Mouse (Mus musculus): ENCODE results near the gene Arhgap8. TPM values are rescaled to one million over a fixed set of nuclear protein-coding genes. Genes with fewer than 3 reads are reported as not detected.

The Arhgap8 gene
- polyA plus RNA-seq, 2 experiments: 0.22 to 0.29 TPM

DNA sequence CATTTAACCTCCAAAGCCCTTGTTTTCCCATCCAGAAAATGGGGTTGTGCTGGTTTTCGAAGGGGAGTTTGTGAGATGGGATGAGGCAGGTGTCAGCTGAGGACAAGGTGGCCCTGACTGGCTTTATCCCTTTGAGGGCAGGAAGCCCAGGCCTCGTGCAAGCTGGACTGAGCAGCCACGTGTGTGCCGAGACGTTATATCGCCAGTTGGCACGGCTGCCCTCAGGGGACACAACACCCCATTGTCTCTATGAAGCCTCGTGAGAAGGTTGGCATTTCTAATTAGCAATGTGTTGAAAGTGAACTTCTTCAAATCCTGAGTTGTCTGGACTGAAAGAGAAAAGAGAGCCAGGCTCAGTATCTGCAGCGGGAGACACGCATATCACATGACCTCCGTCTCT lies 98.4 kb downstream of the Arhgap8 start:
- Histone ChIP-seq H3K9ac (replicated peaks) (no peak overlapping the region), H3K4me3 (ENCODE audit: insufficient read depth in 1 of 2, low read depth in 2 of 2, low read length in 2 of 2) (no peak overlapping the region), H3K36me3 (replicated peaks; ENCODE audit: control insufficient read depth, insufficient read depth, low read depth) (no peaks in the 10 kb centered on the region), H3K4me1 (replicated peaks; ENCODE audit: control insufficient read depth in 2 of 2, insufficient read depth in 2 of 2, low read length in 1 of 2) (no peaks in the 10 kb centered on the region), H3K27me3 (ENCODE audit: control insufficient read depth, insufficient read depth, low read length) (no peaks in the 10 kb centered on the region), H3K9me3 (ENCODE audit: control insufficient read depth, low read length) (no peaks in the 10 kb centered on the region), H3K4me2 (ENCODE audit: low read depth) (no peak overlapping the region), H3K27ac (no peak overlapping the region)
- DNase-seq (ENCODE audit: low read depth in 3 of 3, low spot score in 3 of 3) (no peak), ATAC-seq (ENCODE audit: insufficient read depth) (no peak)
- 74% methylated on average over 11 of the region's 11 CpGs for WGBS (ENCODE audit: insufficient replicate concordance)
- TF ChIP-seq CTCF (IDR thresholded peaks at IDR 0.05; ENCODE audit: low read depth) (no peak), EP300 (IDR thresholded peaks at IDR 0.05; ENCODE audit: low read depth) (no peak)

DNA sequence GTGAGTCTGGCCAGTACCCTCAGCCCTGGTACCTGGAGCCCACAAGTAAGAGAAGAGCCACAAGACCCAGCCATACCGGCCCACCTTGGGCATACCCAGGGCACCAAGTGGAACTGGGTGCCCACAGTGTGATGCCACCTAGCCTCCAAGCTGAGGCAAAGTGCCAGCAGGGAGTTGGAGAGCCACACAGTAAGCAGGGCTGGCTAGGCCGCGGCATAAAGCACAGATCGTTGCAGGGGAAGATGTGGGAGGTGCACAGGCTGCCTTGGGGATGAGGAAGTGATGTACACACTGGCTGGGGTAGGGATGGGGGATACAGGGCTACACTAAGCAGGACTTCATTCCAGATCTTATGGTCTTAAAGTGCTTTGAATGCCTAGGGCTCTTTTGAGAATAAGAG lies 101.0 kb downstream of the Arhgap8 start:
- H3K9me3 ChIP-seq (ENCODE audit: control insufficient read depth, low read length): no peaks in the 10 kb centered on the region
- 58% methylated on average over 4 of the region's 4 CpGs for WGBS (ENCODE audit: insufficient replicate concordance)
- no peak for DNase-seq (ENCODE audit: low read depth in 3 of 3, low spot score in 3 of 3)

More for the DNA sequence above, 101.0 kb downstream of the Arhgap8 start:
- Histone ChIP-seq H3K27me3 (ENCODE audit: control insufficient read depth, insufficient read depth, low read length) (no peaks in the 10 kb centered on the region), H3K9ac (replicated peaks) (no peak overlapping the region), H3K36me3 (replicated peaks; ENCODE audit: control insufficient read depth, insufficient read depth, low read depth) (no peaks in the 10 kb centered on the region), H3K4me3 (ENCODE audit: insufficient read depth in 1 of 2, low read depth in 2 of 2, low read length in 2 of 2) (no peak overlapping the region), H3K27ac (no peak overlapping the region), H3K4me2 (ENCODE audit: low read depth) (no peak overlapping the region), H3K4me1 (replicated peaks; ENCODE audit: control insufficient read depth in 2 of 2, insufficient read depth in 2 of 2, low read length in 1 of 2) (no peaks in the 10 kb centered on the region)
- no peak for TF ChIP-seq CTCF (IDR thresholded peaks at IDR 0.05; ENCODE audit: low read depth)
- TF ChIP-seq EP300 (IDR thresholded peaks at IDR 0.05; ENCODE audit: low read depth): no peak
- ATAC-seq (ENCODE audit: insufficient read depth): no peak

Other genes with a start within 250 kb of the Arhgap8 start
- gene Rtl6, start 162.2 kb upstream of the Arhgap8 start, polyA plus RNA-seq (2012; rRNA removed): 0.52 and 0.56 TPM in 2 replicates
- 0.44 and 0.52 TPM in 2 replicates for gene Rtl6, start 162.2 kb upstream of the Arhgap8 start, polyA plus RNA-seq (2014; fragmentation: Nextera tagmentation; extraction: Ambion mirVana)
- 5.2 and 6.6 TPM in 2 replicates for gene Prr5, start 50.4 kb upstream of the Arhgap8 start, polyA plus RNA-seq (2012; rRNA removed)
- gene Prr5, start 50.4 kb upstream of the Arhgap8 start, polyA plus RNA-seq (2014; fragmentation: Nextera tagmentation; extraction: Ambion mirVana): 3.0 and 3.7 TPM in 2 replicates
- 0.35 and 0.69 TPM in 2 replicates for gene Phf21b, start 136.0 kb downstream of the Arhgap8 start, polyA plus RNA-seq (2012; rRNA removed)
- not detected in 2 replicates for gene Phf21b, start 136.0 kb downstream of the Arhgap8 start, polyA plus RNA-seq (2014; fragmentation: Nextera tagmentation; extraction: Ambion mirVana)
- 0.29 and 0.47 TPM in 2 replicates for gene Gm29666, start 200.0 kb downstream of the Arhgap8 start, polyA plus RNA-seq (2012; rRNA removed)
- gene Gm29666, start 200.0 kb downstream of the Arhgap8 start, polyA plus RNA-seq (2014; fragmentation: Nextera tagmentation; extraction: Ambion mirVana): 0.16 and 0.17 TPM in 2 replicates
- 7.1 and 11.8 TPM in 2 replicates for gene Nup50, start 203.4 kb downstream of the Arhgap8 start, polyA plus RNA-seq (2012; rRNA removed)
- gene Nup50, start 203.4 kb downstream of the Arhgap8 start, polyA plus RNA-seq (2014; fragmentation: Nextera tagmentation; extraction: Ambion mirVana): 22.7 and 23.7 TPM in 2 replicates